Mouse (Mus musculus): ENCODE measurements around the gene Spsb3. TPM values are rescaled to one million over a fixed set of nuclear protein-coding genes. Genes with fewer than 3 reads are reported as not detected.

The Spsb3 gene
- 86.4 and 94.7 TPM in 2 replicates for polyA plus RNA-seq (2012; rRNA removed)

DNA sequence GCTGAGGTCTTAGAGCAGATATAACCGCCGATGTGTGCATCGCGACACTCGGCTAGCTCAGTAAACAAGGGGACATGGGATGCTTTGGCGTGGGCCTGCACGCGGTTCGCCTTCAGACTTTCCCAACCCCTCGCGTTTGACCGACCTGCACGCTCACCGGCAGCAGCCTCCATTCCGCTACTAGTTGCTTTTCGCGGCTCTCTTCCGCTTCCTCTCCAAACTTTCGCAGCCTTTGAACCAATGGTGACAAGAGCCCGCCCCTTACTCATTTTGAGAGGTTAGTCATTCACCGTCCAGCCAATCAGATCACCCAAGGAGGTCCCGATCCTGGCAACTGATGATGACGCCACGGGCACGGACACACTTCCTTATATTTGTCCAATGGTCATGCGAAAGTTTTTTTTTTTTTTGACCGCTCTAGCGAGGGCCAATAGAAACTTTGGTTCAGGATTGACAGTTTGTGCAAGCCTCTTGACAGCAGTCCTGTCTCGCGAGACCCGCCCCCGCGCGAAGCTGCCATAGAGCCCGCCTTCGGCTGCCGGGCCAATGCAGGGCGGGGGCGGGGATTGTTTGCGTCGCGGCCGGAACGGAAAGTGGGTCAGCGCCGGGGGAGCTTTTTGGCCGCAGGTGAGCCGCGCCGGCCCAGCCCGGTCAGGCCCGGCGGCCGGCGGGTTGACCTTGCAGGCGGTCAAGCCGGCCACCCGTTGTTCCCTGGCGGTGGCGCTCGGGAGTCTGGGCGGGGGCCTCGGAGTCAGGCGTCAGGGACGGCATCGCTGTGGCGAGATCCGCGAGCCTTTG lies at the start of gene Spsb3, which contains the start of gene Nubp2:
TSS of gene Spsb3 (plus strand) at position 510 of the 798 bp plus-strand sequence.
TSS of gene Nubp2 (minus strand) at position 216 of the 798 bp plus-strand sequence.

DNA sequence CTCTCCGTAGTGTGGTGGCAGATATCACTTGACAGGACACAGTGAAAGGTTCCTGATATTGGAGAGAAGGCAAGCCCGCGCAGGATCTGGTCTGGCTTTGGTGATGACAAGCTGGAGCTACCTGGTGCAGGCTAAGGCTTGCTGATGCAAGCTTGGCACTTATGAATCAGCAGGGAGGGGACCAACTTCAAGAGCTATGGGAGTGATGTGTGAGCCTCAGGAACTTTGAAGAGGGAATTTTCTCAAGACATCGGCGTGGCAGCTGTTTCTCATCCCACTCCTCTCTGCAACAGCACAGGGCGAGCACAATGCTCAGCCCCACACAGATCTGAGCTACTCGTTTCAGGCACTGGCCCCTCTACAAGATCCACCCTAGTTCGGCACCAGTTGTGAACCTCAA lies 46.6 kb upstream of the Spsb3 start, which contains the start of gene Hagh:
TSS of gene Hagh (plus strand) at position 302 of the 400 bp plus-strand sequence.

DNA sequence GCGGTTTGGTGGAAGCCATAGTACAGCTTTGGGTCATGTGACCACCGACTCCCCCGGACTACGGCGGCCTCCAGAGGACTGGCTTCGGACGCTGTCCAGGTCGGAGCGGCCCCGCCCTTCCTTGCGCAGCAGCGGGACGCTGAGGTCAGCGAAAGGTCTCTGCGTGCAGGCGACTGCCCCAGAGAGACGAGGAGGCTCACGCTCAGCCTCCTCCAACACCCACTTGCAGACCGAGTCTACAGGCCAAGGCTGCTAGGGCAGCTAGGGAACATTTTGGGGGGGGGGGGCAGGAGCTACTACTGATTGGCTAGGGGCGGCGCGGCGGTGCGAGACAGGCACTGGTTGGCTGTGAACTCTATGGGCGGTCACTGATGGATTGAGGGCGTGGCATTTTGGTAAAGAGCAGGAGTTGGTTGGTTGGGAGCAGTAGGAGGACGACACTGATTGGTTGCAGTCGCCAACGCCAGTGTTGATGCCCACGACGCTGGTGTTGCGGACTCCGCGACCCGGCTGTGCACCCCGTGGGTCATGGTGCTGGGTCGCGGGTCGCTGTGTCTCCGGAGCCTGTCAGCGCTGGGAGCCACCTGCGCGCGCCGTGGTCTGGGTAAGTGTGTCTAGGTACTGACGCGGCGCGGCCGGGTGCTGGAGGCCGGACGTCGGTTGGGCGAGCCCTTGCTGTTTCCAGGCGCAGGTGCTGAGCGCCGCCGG lies 36.2 kb upstream of the Spsb3 start, which contains the start of gene Fahd1:
TSS of gene Fahd1 (minus strand) at position 300 of the 708 bp plus-strand sequence.

GRCm38 (mm10) chr17:24865776-24866175 lies 20.7 kb upstream of the Spsb3 start, which contains the start of gene Igfals:
Gene Igfals, plus strand, starts transcription at chr17:24865997.

DNA sequence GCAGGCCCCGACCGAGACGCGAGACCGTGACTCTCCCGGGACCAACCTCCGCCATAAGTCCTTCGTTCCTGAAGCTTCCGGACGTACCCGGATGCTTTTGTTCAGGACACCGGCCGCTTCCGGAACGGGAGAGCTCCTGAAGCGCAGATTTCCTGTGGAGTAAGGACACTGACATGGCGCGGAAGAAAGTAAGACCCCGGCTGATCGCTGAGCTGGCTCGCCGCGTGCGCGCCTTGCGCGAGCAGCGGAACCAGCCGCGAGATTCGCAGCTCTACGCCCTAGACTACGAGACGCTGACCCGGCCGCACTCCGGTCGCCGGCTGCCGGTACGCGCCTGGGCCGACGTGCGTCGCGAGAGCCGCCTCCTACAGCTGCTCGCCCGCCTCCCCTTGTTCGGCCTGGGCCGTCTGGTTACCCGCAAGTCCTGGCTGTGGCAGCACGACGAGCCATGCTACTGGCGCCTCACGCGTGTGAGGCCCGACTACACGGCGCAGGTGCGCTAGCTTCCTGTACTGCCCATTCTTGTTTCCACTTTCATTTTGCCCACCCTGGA lies 8.6 kb downstream of the Spsb3 start, which contains the start of the genes Eme2 and Mrps34:
TSS of gene Eme2 (minus strand) at position 93 of the 553 bp plus-strand sequence.
TSS of gene Mrps34 (plus strand) at position 122 of the 553 bp plus-strand sequence.

DNA sequence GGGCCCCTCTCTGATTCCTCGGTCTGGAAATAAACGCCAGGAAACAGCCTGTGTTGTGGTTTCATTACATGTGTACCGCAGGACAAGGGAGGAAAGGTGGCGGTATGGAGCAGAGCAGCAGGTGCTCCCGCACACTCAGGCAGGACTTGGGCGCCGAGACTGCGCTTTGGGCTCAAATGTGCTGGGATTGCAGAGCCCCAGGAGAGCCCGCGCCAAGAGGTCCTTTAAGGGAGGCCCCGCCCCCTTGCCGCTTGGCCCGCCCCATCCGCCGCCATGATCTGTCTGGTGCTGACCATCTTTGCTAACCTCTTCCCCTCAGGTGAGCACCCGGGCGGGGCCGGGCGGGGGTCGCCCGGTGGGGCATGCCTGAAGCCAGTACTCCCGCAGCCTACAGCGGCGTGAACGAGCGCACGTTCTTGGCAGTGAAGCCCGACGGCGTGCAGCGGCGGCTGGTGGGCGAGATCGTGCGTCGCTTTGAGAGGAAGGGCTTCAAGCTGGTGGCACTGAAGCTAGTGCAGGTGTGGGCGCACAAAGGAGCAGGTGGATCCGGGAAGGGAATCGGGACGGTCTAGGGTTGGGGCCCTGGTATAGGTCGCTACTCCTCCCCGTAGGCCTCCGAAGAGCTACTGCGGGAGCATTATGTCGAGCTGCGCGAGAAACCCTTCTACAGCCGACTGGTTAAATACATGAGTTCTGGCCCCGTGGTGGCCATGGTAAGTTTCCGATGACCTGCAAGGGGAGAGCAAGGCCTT lies 10.0 kb downstream of the Spsb3 start, which contains the start of gene Nme3:
TSS of gene Nme3 (plus strand) at position 260 of the 752 bp plus-strand sequence.

GRCm38 (mm10) chr17:24936259-24937237 lies 50.1 kb downstream of the Spsb3 start, which contains the start of gene Mapk8ip3:
Gene Mapk8ip3, minus strand, starts transcription at chr17:24936977.

Other genes with a start within 250 kb of the Spsb3 start
- gene Slc9a3r2, start 236.3 kb upstream of the Spsb3 start, polyA plus RNA-seq (2012; rRNA removed): 48.9 and 51.1 TPM in 2 replicates
- 0.31 and 0.40 TPM in 2 replicates for gene Npw, start 228.2 kb upstream of the Spsb3 start, polyA plus RNA-seq (2012; rRNA removed)
- 73.8 and 74.1 TPM in 2 replicates for gene Zfp598, start 217.0 kb upstream of the Spsb3 start, polyA plus RNA-seq (2012; rRNA removed)
- gene Syngr3, start 196.7 kb upstream of the Spsb3 start, polyA plus RNA-seq (2012; rRNA removed): 153 and 170 TPM in 2 replicates
- gene Gfer, start 190.5 kb upstream of the Spsb3 start, polyA plus RNA-seq (2012; rRNA removed): 28.7 and 30.4 TPM in 2 replicates
- gene Noxo1, start 190.4 kb upstream of the Spsb3 start, polyA plus RNA-seq (2012; rRNA removed): 7.4 and 8.2 TPM in 2 replicates
- 63.2 and 66.6 TPM in 2 replicates for gene Tbl3, start 179.0 kb upstream of the Spsb3 start, polyA plus RNA-seq (2012; rRNA removed)
- gene Rnf151, start 168.6 kb upstream of the Spsb3 start, polyA plus RNA-seq (2012; rRNA removed): 0.28 TPM in 2 replicates
- 1,636 and 1,660 TPM in 2 replicates for gene Rps2, start 168.5 kb upstream of the Spsb3 start, polyA plus RNA-seq (2012; rRNA removed)
- 265 and 272 TPM in 2 replicates for gene Ndufb10, start 162.2 kb upstream of the Spsb3 start, polyA plus RNA-seq (2012; rRNA removed)
- gene Rpl3l, start 158.8 kb upstream of the Spsb3 start, polyA plus RNA-seq (2012; rRNA removed): 0.08 and 0.35 TPM in 2 replicates
- gene Msrb1, start 150.0 kb upstream of the Spsb3 start, polyA plus RNA-seq (2012; rRNA removed): 36.6 and 37.8 TPM in 2 replicates
- 0.18 and 0.32 TPM in 2 replicates for gene Hs3st6, start 133.7 kb upstream of the Spsb3 start, polyA plus RNA-seq (2012; rRNA removed)
- gene Meiob, start 82.4 kb upstream of the Spsb3 start, polyA plus RNA-seq (2012; rRNA removed): not detected in 2 replicates
- gene Hagh, start 46.5 kb upstream of the Spsb3 start, polyA plus RNA-seq (2012; rRNA removed): 53.3 and 54.8 TPM in 2 replicates
- 17.5 and 18.2 TPM in 2 replicates for gene Fahd1, start 36.3 kb upstream of the Spsb3 start, polyA plus RNA-seq (2012; rRNA removed)
- 0.04 TPM in 2 replicates for gene Igfals, start 20.6 kb upstream of the Spsb3 start, polyA plus RNA-seq (2012; rRNA removed)
- gene Nubp2, start 294 bp upstream of the Spsb3 start, polyA plus RNA-seq (2012; rRNA removed): 24.0 and 25.9 TPM in 2 replicates
- gene Eme2, start 8.4 kb downstream of the Spsb3 start, polyA plus RNA-seq (2012; rRNA removed): 33.9 and 36.5 TPM in 2 replicates
- gene Mrps34, start 8.5 kb downstream of the Spsb3 start, polyA plus RNA-seq (2012; rRNA removed): 97.2 and 101 TPM in 2 replicates
- 78.7 and 90.5 TPM in 2 replicates for gene Nme3, start 9.9 kb downstream of the Spsb3 start, polyA plus RNA-seq (2012; rRNA removed)
- gene Mapk8ip3, start 50.3 kb downstream of the Spsb3 start, polyA plus RNA-seq (2012; rRNA removed): 223 and 233 TPM in 2 replicates
- gene Jpt2, start 74.0 kb downstream of the Spsb3 start, polyA plus RNA-seq (2012; rRNA removed): 43.2 and 49.2 TPM in 2 replicates
- gene Cramp1l, start 129.1 kb downstream of the Spsb3 start, polyA plus RNA-seq (2012; rRNA removed): 21.1 and 22.2 TPM in 2 replicates
- gene Ift140, start 129.4 kb downstream of the Spsb3 start, polyA plus RNA-seq (2012; rRNA removed): 23.7 and 25.6 TPM in 2 replicates
- gene Tmem204, start 196.9 kb downstream of the Spsb3 start, polyA plus RNA-seq (2012; rRNA removed): 9.3 and 9.4 TPM in 2 replicates
- 44.7 and 46.3 TPM in 2 replicates for gene Telo2, start 229.3 kb downstream of the Spsb3 start, polyA plus RNA-seq (2012; rRNA removed)
- gene Ptx4, start 234.1 kb downstream of the Spsb3 start, polyA plus RNA-seq (2012; rRNA removed): 0.08 and 0.23 TPM in 2 replicates
- gene Clcn7, start 246.7 kb downstream of the Spsb3 start, polyA plus RNA-seq (2012; rRNA removed): 41.6 and 42.0 TPM in 2 replicates